Mouse (Mus musculus) heart, embryonic 15.5 days (tissue): ENCODE measurements around the gene Shb. TPM values are rescaled to one million over a fixed set of nuclear protein-coding genes. Genes with fewer than 3 reads are reported as not detected.
A peak's percentile ranks its signal among the peaks of the same experiment; 100 is the strongest.

Source experiments
- ATAC-seq: fragments of 200-750 bp; cut with Nextera tagmentation; replicated peaks from 2 replicates; pipeline ENCODE4 v1.8.0; 2017; ENCODE audit warnings: low read depth, moderate TSS enrichment; ENCODE audit not compliant: insufficient number of reproducible peaks, insufficient read depth, low FRiP score
- H3K27ac ChIP-seq: fragments of 300-500 bp; sonication (generic); 2 replicates; pipeline ENCODE4 v1.5.1; 2015; ENCODE audit warnings: mild to moderate bottlenecking, inconsistent platforms
- H3K27me3 ChIP-seq: fragments of 300-500 bp; sonication (generic); 2 replicates; pipeline ENCODE4 v1.6.1; 2015; ENCODE audit warnings: inconsistent platforms
- H3K36me3 ChIP-seq: fragments of 300-500 bp; sonication (generic); 2 replicates; pipeline ENCODE4 v1.6.1; 2015; ENCODE audit warnings: mild to moderate bottlenecking, inconsistent platforms
- H3K4me1 ChIP-seq: fragments of 300-500 bp; sonication (generic); replicated peaks from 2 replicates; pipeline ENCODE4 v1.6.1; 2015; ENCODE audit warnings: inconsistent platforms
- H3K4me2 ChIP-seq: fragments of 300-500 bp; sonication (generic); 2 replicates; pipeline ENCODE4 v1.6.1; 2015; ENCODE audit warnings: inconsistent platforms, mild to moderate bottlenecking, moderate library complexity
- H3K4me3 ChIP-seq: fragments of 300-500 bp; sonication (generic); 2 replicates; pipeline ENCODE4 v1.5.1; 2015; ENCODE audit warnings: mild to moderate bottlenecking, inconsistent platforms
- H3K9ac ChIP-seq: fragments of 300-500 bp; sonication (generic); 2 replicates; pipeline ENCODE4 v1.6.1; 2015; ENCODE audit warnings: mild to moderate bottlenecking, inconsistent platforms
- H3K9me3 ChIP-seq: fragments of 300-500 bp; sonication (generic); replicated peaks from 2 replicates; pipeline ENCODE4 v1.6.1; 2016; ENCODE audit warnings: inconsistent platforms
- WGBS: fragments of 180-500 bp; shearing (Covaris S2); methylation state at CpG from one replicate; pipeline ENCODE4 v1.1.7; 2015; ENCODE audit warnings: mixed read lengths; 5-methylcytosine and 5-hydroxymethylcytosine counted together
- polyA plus RNA-seq: library from polyadenylated mRNA; unstranded; fragments of >200 nt; fragmentation: Nextera tagmentation; extraction: Ambion mirVana; gene quantifications from 2 replicates; pipeline ENCODE4 v1.2.1, GENCODE M21; 2015

Shb gene
- polyA plus RNA-seq, 1 experiment from 2014 or later = 8.6 TPM

- no peaks in the 10 kb centered on the region for H3K27me3 ChIP-seq
- H3K9ac ChIP-seq = no peak overlapping the region; the same call in none of the 2 replicates
- peaks cover 100% of the 10 kb centered on the region for H3K4me1 ChIP-seq
- H3K36me3 ChIP-seq = no peaks in the 10 kb centered on the region; the same call in 1 of the 2 replicates
- no peak overlapping the region for H3K4me3 ChIP-seq
- WGBS = 44% methylated on average over 16 of the region's 16 CpGs
- peak overlapping the region; percentile 94 for H3K27ac ChIP-seq
- H3K4me2 ChIP-seq = peak overlapping the region; percentile 47
- no peak for ATAC-seq
- H3K9me3 ChIP-seq = no peaks in the 10 kb centered on the region
Measured at GRCm38 (mm10) chr4:45491685-45492601, 40.3 kb downstream of the Shb start.

DNA sequence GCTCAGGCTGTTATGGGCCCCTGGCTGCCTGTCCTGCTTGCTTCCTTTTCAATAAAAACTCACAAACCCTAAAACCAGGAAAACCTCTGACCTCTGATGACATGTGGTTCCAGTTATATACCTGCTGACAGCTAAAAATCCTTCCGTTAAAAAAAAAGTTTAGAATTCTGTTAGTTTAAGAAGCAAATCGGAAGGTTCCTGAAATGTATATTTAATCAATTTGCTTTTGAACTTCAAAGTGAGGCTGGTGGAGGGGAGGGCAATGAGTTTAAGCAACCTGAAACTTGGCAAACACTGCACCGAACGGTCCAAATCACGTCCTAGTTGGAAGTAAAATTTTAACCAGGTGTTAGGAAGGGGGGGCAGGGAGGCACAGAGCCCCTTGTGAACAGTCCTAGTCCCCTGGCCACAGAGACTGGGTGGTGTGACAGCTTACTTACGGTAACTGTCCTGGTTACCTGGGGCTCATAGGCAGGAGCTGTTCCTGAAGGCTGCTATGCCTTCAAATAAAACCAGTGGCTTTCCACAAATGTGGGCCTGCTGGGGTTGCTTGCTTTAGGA, 41.1 kb downstream of the Shb start:
- H3K4me1 ChIP-seq = peaks cover 96% of the 10 kb centered on the region
- H3K4me3 ChIP-seq = no peak overlapping the region
- H3K27me3 ChIP-seq = no peaks in the 10 kb centered on the region
- WGBS = 53% methylated on average over 6 of the region's 6 CpGs
- no peak for ATAC-seq
- H3K9me3 ChIP-seq = no peaks in the 10 kb centered on the region
- no peak overlapping the region for H3K4me2 ChIP-seq
- H3K36me3 ChIP-seq = no peaks in the 10 kb centered on the region; the same call in 1 of the 2 replicates
- no peak overlapping the region; the same call in 1 of the 2 replicates for H3K9ac ChIP-seq
- H3K27ac ChIP-seq = peak overlapping the region; percentile 94

DNA sequence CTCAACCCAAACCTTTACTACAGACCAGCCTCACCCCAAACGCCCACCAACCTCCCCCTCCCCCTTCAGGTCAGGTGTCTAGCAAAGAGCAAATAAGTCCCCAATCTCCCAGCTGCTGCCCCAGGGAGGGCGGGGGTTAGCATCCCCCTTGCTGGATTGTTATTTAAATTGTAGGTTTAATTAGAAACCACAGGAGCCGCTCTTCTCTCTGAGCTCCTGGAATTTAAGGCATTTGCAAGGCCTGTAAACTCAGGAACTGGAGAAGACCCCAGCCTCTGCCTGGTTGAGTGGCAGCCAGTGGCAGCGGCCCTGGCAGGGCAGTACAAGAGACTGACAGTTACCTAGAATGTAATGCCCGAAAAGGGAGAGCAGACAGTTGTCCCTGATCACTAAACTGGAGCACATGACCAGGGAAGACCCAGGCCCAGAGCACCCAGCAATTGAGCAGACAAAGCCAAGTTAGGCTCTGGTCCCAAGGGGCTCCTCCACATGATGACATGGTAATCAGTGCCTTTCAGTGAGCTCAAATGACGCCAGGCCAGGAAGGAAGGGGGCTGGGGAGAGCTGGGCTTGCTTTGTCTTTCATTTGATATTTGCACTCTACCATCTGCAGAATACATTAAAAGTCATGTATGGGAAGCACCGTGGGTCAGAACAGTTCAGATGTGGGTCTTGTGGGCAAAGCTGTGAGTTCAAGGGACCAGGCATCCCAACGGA, 42.1 kb downstream of the Shb start:
- H3K9me3 ChIP-seq = no peaks in the 10 kb centered on the region
- H3K4me3 ChIP-seq = no peak overlapping the region
- no peaks in the 10 kb centered on the region for H3K27me3 ChIP-seq
- peaks cover 96% of the 10 kb centered on the region for H3K4me1 ChIP-seq
- no peak for ATAC-seq
- no peaks in the 10 kb centered on the region; the same call in 1 of the 2 replicates for H3K36me3 ChIP-seq
- peak overlapping the region; percentile 94 for H3K27ac ChIP-seq
- H3K4me2 ChIP-seq = peak overlapping the region; percentile 46
- 17% methylated on average over 8 of the region's 8 CpGs for WGBS
- H3K9ac ChIP-seq = peak overlapping the region; percentile 39

DNA sequence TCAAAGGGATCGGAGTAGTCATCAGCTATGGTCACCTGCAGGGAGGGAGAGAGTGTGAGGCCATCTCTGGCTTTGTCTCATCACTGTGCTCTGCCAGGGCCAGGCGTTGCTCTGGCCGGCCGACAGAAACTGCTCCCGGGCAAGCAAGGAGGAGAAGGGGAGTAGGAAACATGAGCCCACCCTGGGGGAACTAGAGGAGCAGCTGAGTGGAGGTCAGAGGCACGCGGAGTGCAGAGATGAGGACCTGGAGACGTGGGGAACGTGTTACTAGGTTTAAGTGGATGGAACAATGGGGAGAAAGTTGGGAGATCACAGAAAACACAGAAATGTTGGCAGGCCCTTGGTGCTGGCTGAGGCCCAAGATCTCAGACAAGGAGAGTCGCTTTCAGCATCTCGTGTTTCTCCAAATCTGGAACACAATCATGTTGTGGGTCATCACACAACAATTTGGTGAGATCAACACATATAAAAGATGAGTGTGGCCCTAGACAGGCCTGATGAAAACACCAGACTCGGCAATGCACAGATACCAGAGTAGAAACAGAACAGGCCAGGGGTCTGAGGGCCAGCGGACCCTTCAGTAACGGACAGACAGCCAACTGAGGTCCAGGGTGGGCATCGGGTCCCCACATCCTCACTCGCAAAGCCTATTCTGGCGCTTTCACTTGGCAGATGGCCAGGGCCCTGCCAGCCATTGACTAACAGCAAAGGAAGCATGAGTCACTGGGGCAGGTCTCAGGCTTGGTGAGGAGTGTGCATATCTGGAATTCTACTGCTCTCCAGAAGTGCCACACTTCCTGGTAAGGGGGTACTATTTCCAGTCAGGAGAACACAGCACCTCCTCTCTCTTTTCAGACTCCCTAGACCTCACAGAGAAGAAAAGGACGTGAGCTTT, 42.9 kb downstream of the Shb start:
- peak; percentile 66 for ATAC-seq
- peaks cover 96% of the 10 kb centered on the region for H3K4me1 ChIP-seq
- peak overlapping the region; percentile 46 for H3K4me2 ChIP-seq
- H3K9ac ChIP-seq = peak overlapping the region; percentile 39
- no peaks in the 10 kb centered on the region for H3K9me3 ChIP-seq
- peak overlapping the region; percentile 94 for H3K27ac ChIP-seq
- H3K36me3 ChIP-seq = no peaks in the 10 kb centered on the region; the same call in 1 of the 2 replicates
- H3K27me3 ChIP-seq = no peaks in the 10 kb centered on the region
- no peak overlapping the region for H3K4me3 ChIP-seq
- 16% methylated on average over 18 of the region's 18 CpGs for WGBS

DNA sequence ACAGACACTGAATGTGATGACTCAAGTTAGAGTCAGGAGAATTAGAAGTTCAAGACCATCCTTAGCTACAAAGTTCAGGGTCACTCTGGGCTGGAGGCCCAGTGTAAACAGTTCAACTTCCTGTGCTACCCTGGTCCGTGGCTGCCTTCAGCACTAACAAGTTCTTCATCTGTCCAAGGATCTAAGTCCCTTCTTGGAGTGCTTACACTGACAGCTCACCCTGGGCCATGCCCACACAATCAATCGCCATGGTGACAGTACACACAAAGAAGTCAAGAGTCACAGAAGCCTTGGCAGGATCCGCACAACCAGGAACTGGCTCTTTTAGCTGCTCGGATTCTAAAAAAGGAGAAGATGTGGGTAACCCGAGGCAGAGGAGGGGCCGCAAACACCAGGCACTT, 44.6 kb downstream of the Shb start:
- Histone ChIP-seq H3K9ac (no peak overlapping the region), H3K27ac (peak overlapping the region; percentile 55), H3K9me3 (no peaks in the 10 kb centered on the region), H3K4me3 (no peak overlapping the region), H3K36me3 (no peaks in the 10 kb centered on the region; the same call in 1 of the 2 replicates), H3K4me2 (no peak overlapping the region), H3K4me1 (peaks cover 95% of the 10 kb centered on the region), H3K27me3 (no peaks in the 10 kb centered on the region)
- 38% methylated on average over 6 of the region's 6 CpGs for WGBS
- no peak for ATAC-seq

DNA sequence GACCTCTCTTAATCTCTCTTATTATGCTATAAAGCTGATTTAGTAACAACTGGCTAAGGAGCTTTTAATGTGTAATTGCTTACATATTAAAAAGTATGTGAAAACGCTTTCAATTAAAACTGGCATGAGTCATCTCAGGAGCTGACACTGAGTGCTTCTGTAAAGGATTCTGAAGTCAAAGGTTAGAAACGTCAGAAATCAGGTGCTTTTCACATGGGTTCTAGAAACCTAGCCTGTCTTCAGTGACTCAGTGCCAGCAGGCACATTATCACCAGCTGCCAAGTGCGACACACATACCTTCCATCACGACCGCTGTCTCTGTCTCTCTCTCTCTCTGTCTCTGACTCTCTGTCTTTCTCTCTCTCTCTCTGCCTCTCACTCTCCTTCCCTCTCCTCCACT, 47.2 kb downstream of the Shb start:
- 48% methylated on average over 5 of the region's 5 CpGs for WGBS
- H3K4me1 ChIP-seq = peaks cover 94% of the 10 kb centered on the region
- no peaks in the 10 kb centered on the region for H3K27me3 ChIP-seq
- H3K4me2 ChIP-seq = no peak overlapping the region
- H3K36me3 ChIP-seq = no peaks in the 10 kb centered on the region; the same call in 1 of the 2 replicates
- peak overlapping the region; percentile 23 for H3K9ac ChIP-seq
- H3K4me3 ChIP-seq = no peak overlapping the region
- H3K9me3 ChIP-seq = no peaks in the 10 kb centered on the region
- H3K27ac ChIP-seq = peak overlapping the region; percentile 86
- no peak for ATAC-seq

GRCm38 (mm10) chr4:45483271-45484245, 48.7 kb downstream of the Shb start:
- Histone ChIP-seq H3K4me2 (0 out of 2 replicates have a peak overlapping the region, but pooled peaks have one; percentile 3), H3K36me3 (no peaks in the 10 kb centered on the region; the same call in 1 of the 2 replicates), H3K9me3 (no peaks in the 10 kb centered on the region), H3K9ac (peak overlapping the region; percentile 23; the same call in 1 of the 2 replicates), H3K27ac (peak overlapping the region; percentile 86), H3K4me1 (peaks cover 94% of the 10 kb centered on the region), H3K4me3 (no peak overlapping the region), H3K27me3 (no peaks in the 10 kb centered on the region)
- ATAC-seq = peak; percentile 81
- WGBS = 58% methylated on average over 8 of the region's 8 CpGs

GRCm38 (mm10) chr4:45482271-45482670, 50.0 kb downstream of the Shb start:
- Histone ChIP-seq H3K4me3 (no peak overlapping the region), H3K27ac (peak overlapping the region; percentile 65; the same call in 1 of the 2 replicates), H3K4me1 (peaks cover 94% of the 10 kb centered on the region), H3K27me3 (no peaks in the 10 kb centered on the region), H3K9me3 (no peaks in the 10 kb centered on the region), H3K4me2 (no peak overlapping the region), H3K9ac (no peak overlapping the region), H3K36me3 (no peaks in the 10 kb centered on the region; the same call in 1 of the 2 replicates)
- WGBS = 77% methylated on average over 13 of the region's 13 CpGs
- ATAC-seq = no peak

- H3K4me2 ChIP-seq = no peak overlapping the region
- peak overlapping the region; percentile 65 for H3K27ac ChIP-seq
- 83% methylated on average over 5 of the region's 5 CpGs for whole genome bisulfite sequencing
- no peak overlapping the region for H3K9ac ChIP-seq
- no peaks in the 10 kb centered on the region for H3K36me3 ChIP-seq
- H3K27me3 ChIP-seq = no peaks in the 10 kb centered on the region
- H3K9me3 ChIP-seq = no peaks in the 10 kb centered on the region
- H3K4me1 ChIP-seq = peaks cover 97% of the 10 kb centered on the region
- ATAC-seq = no peak
- no peak overlapping the region for H3K4me3 ChIP-seq
Measured at GRCm38 (mm10) chr4:45481431-45481830, 50.8 kb downstream of the Shb start.
